Mouse (Mus musculus) CD4-positive, CD25-positive, alpha-beta regulatory T cell, adult 9 weeks (primary cell): Measurements from ENCODE around the gene Krt4. TPM values are rescaled to one million over a fixed set of nuclear protein-coding genes. Genes with fewer than 3 reads are reported as not detected.

Experiments used
- polyA plus RNA-seq: library from polyadenylated mRNA; unstranded; fragments of 100-300 nt; shearing (Covaris generic); gene quantifications from one replicate; pipeline ENCODE4 v1.2.1, GENCODE M21; 2017

Gene Krt4
- not detected for polyA plus RNA-seq

GRCm38 (mm10) chr15:101924635-101925034 lies at the start of gene Krt4:
Gene Krt4, minus strand, starts transcription at chr15:101924735.

GRCm38 (mm10) chr15:101954187-101954586 lies 29.7 kb upstream of the Krt4 start, which contains the start of gene Krt78:
Gene Krt78, minus strand, starts transcription at chr15:101954287.

GRCm38 (mm10) chr15:101940274-101940829 lies 15.8 kb upstream of the Krt4 start, which contains the start of gene Krt79:
Gene Krt79, minus strand, starts transcription at chr15:101940324.

GRCm38 (mm10) chr15:101892820-101893219 lies 31.7 kb downstream of the Krt4 start, which contains the start of gene Krt76:
Gene Krt76, minus strand, starts transcription at chr15:101892920.

GRCm38 (mm10) chr15:101869431-101869830 lies 55.1 kb downstream of the Krt4 start, which contains the start of gene Krt77:
Gene Krt77, minus strand, starts transcription at chr15:101869705.

Other genes starting within 250 kb of the Krt4 start
- gene Krt6b, start 244.4 kb downstream of the Krt4 start, polyA plus RNA-seq: not detected
- gene Krt6a, start 230.4 kb downstream of the Krt4 start, polyA plus RNA-seq: not detected
- not detected for gene Krt5, start 211.8 kb downstream of the Krt4 start, polyA plus RNA-seq
- not detected for gene Krt71, start 181.6 kb downstream of the Krt4 start, polyA plus RNA-seq
- gene Krt72, start 138.3 kb downstream of the Krt4 start, polyA plus RNA-seq: not detected
- not detected for gene Krt73, start 122.4 kb downstream of the Krt4 start, polyA plus RNA-seq
- not detected for gene Krt2, start 106.6 kb downstream of the Krt4 start, polyA plus RNA-seq
- not detected for gene Krt1, start 73.9 kb downstream of the Krt4 start, polyA plus RNA-seq
- gene Krt77, start 55.0 kb downstream of the Krt4 start, polyA plus RNA-seq: not detected
- not detected for gene Krt76, start 31.8 kb downstream of the Krt4 start, polyA plus RNA-seq
- not detected for gene Krt79, start 15.6 kb upstream of the Krt4 start, polyA plus RNA-seq
- gene Krt78, start 29.6 kb upstream of the Krt4 start, polyA plus RNA-seq: not detected
- not detected for gene Krt8, start 79.7 kb upstream of the Krt4 start, polyA plus RNA-seq
- gene Krt18, start 103.4 kb upstream of the Krt4 start, polyA plus RNA-seq: 1.3 TPM
- 162 TPM for gene Eif4b, start 149.0 kb upstream of the Krt4 start, polyA plus RNA-seq
- 1.8 TPM for gene Tns2, start 175.7 kb upstream of the Krt4 start, polyA plus RNA-seq
- gene Spryd3, start 211.5 kb upstream of the Krt4 start, polyA plus RNA-seq: 67.5 TPM
- gene Igfbp6, start 219.6 kb upstream of the Krt4 start, polyA plus RNA-seq: 0.41 TPM
- 0.91 TPM for gene Soat2, start 225.8 kb upstream of the Krt4 start, polyA plus RNA-seq